Mouse (Mus musculus): ENCODE results near the gene Cnp. TPM values are rescaled to one million over a fixed set of nuclear protein-coding genes. Genes with fewer than 3 reads are reported as not detected.
"Not testable (repeated sequence)": the region's sequence is repeated elsewhere in the genome, so short reads cannot be mapped to it uniquely, and the experiment has no call there.

The Cnp gene
- polyA plus RNA-seq, 2 experiments: 15.9 to 21.3 TPM

DNA sequence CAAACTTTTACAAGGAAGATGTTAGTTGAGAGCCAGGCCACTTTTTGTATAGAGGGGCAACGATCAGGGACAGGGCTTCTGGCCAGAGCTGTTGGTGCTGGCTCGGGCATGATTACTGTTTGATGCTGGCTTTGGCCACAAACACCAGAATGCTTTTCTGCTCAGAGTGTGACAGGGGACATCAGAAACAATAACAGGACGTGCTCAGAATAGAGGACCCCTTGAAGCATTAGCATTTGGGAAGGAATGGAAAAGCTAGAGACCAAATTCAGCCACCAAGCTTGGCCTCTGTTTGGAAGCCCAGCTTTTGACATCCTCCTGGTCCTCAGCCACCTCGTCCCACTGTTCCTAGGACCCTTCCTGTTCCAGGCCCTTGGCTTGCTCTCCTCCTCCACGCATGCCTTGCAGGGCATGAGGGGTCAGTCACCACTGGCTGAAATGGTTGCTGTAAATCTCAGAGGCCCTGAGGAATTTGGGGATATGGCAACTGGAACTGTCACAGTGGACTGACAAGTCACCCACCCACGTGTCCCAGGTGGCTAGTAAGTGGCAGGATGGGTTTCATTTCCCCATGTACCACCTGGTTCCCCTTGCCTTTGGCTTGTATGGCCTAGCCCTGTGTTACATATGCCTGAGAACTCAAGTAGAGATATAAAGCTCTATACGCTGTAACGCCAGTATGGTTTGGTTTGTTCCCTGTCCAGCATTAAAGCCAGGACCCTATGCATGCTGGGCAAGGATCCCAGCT is 3.3 kb downstream of the Cnp start:
- Histone ChIP-seq H3K36me3 (ENCODE audit: control insufficient read depth, insufficient read depth, low read length) (peaks cover 46% of the 10 kb centered on the region), H3K27ac (replicated peaks; ENCODE audit: low read depth, low read length) (no peak overlapping the region), H3K4me1 (ENCODE audit: control insufficient read depth, insufficient read depth, low read length) (no peaks in the 10 kb centered on the region), H3K4me3 (replicated peaks; ENCODE audit: low read length) (no peak overlapping the region), H3K27me3 (ENCODE audit: control insufficient read depth, insufficient read depth, low read length) (no peaks in the 10 kb centered on the region), H3K4me2 (replicated peaks; ENCODE audit: low read depth, low read length, severe bottlenecking) (no peak overlapping the region), H3K9me3 (ENCODE audit: control insufficient read depth, low read length) (no peaks in the 10 kb centered on the region), H3K9ac (ENCODE audit: low read depth, low read length, severe bottlenecking) (no peak overlapping the region)
- 78% methylated on average over 8 of the region's 8 CpGs for WGBS
- TF ChIP-seq POLR2A (IDR thresholded peaks at IDR 0.05; ENCODE audit: borderline replicate concordance, extremely low read depth, insufficient read depth, insufficient read length): no peak
- DNase-seq (ENCODE audit: low spot score): no peak
- no peak for ATAC-seq (ENCODE audit: low FRiP score, low read depth)

DNA sequence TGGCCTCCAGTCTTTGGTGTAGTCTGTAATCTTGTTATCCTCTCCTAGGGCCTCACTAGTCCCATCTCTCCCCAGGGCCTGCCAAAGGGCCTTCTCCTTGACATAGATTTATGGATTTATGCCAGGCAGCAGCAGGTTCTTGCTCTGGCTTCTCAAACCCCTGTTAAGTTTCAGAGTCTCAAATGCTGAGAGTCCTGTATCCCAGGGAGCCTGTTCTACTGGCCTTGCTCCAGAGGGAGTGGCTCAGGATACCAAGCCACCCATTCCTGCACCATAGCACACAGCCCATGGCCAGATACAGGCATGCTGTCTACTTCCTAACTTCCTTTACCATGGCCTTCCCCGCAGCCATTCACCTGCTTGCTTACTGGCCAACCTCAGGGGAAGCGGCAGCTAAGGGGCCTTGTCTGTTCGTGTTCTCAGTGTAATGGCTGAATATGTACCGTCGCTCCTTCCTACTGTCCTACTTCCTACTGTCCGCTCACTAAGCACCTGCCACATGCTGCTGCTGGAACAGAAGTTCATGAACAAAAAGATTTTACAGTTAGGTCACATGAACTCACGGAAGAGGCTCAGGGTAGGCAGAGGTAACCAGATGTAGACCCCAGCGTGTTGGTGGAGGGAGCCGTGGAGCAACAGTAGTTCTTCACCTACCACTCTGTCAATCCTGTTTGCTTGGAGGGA is 4.6 kb downstream of the Cnp start:
- ATAC-seq (ENCODE audit: low FRiP score, low read depth) (no peak), DNase-seq (ENCODE audit: low spot score) (no peak)
- WGBS: 89% methylated on average over 9 of the region's 9 CpGs
- no peak overlapping the region for H3K27ac ChIP-seq (replicated peaks; ENCODE audit: low read depth, low read length)
- no peaks in the 10 kb centered on the region for H3K4me1 ChIP-seq (ENCODE audit: control insufficient read depth, insufficient read depth, low read length)
- H3K4me3 ChIP-seq (replicated peaks; ENCODE audit: low read length): no peak overlapping the region
- H3K9me3 ChIP-seq (ENCODE audit: control insufficient read depth, low read length): no peaks in the 10 kb centered on the region
- peaks cover 58% of the 10 kb centered on the region for H3K36me3 ChIP-seq (ENCODE audit: control insufficient read depth, insufficient read depth, low read length)
- H3K9ac ChIP-seq (ENCODE audit: low read depth, low read length, severe bottlenecking): no peak overlapping the region
- no peak for TF ChIP-seq POLR2A (IDR thresholded peaks at IDR 0.05; ENCODE audit: borderline replicate concordance, extremely low read depth, insufficient read depth, insufficient read length)
- H3K4me2 ChIP-seq (replicated peaks; ENCODE audit: low read depth, low read length, severe bottlenecking): no peak overlapping the region
- H3K27me3 ChIP-seq (ENCODE audit: control insufficient read depth, insufficient read depth, low read length): no peaks in the 10 kb centered on the region

DNA sequence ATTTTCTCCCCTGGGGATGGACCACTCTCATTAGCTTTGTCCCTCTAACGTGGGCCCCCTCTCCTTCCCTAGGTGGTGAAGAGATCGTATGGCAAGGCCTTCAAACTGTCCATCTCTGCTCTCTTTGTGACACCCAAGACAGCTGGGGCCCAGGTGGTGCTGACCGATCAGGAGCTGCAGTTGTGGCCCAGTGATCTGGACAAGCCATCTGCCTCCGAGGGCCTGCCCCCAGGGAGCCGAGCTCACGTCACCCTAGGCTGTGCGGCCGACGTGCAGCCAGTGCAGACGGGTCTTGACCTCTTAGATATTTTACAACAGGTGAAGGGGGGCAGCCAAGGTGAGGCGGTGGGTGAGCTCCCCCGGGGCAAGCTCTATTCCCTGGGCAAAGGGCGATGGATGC is 5.6 kb downstream of the Cnp start:
- Histone ChIP-seq H3K27ac (replicated peaks; ENCODE audit: low read depth, low read length) (no peak overlapping the region), H3K9me3 (ENCODE audit: control insufficient read depth, low read length) (no peaks in the 10 kb centered on the region), H3K4me1 (ENCODE audit: control insufficient read depth, insufficient read depth, low read length) (no peaks in the 10 kb centered on the region), H3K9ac (ENCODE audit: low read depth, low read length, severe bottlenecking) (no peak overlapping the region), H3K27me3 (ENCODE audit: control insufficient read depth, insufficient read depth, low read length) (no peaks in the 10 kb centered on the region), H3K4me2 (replicated peaks; ENCODE audit: low read depth, low read length, severe bottlenecking) (no peak overlapping the region), H3K36me3 (ENCODE audit: control insufficient read depth, insufficient read depth, low read length) (peaks cover 68% of the 10 kb centered on the region), H3K4me3 (replicated peaks; ENCODE audit: low read length) (no peak overlapping the region)
- 80% methylated on average over 13 of the region's 13 CpGs for WGBS
- no peak for ATAC-seq (ENCODE audit: low FRiP score, low read depth)
- DNase-seq (ENCODE audit: low spot score): no peak
- TF ChIP-seq POLR2A (IDR thresholded peaks at IDR 0.05; ENCODE audit: borderline replicate concordance, extremely low read depth, insufficient read depth, insufficient read length): no peak

DNA sequence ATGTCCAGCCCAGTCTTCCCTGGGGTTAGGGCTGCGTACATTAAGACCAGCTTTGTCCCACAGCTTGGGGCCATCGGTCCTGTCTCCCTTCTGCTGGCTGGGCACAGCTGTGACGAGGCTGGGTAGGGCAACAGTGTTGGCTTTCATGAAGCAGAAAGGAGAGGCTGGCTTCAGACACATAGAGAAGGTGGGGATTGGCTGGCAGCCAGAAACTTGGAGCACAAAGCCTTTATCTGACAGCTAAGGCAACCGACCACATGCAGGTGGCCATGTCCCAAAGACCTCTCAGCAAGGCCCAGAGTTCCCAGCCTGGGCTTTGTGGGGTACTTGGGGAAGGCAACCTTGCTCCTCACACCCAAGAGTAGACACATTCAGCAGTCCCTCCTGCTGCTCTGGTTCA is 7.1 kb downstream of the Cnp start:
- ATAC-seq (ENCODE audit: low FRiP score, low read depth): no peak

DNA sequence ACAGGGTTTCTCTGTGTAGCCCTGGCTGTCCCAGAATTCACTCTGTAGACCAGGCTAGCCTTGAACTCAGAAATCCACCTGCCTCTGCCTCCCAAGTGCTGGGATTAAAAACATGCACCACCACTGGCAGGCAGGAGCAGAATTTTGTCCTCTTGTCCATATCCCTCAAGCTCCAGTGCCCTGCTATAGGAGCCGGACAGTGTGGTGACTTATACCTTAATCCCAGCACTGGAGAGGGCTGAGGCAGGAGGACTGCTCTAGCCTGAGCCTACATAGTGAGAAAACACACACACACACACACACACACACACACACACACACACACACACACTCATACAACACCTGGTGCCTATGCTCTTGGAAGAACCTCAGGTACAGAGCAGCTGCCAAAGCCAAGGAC is 7.7 kb downstream of the Cnp start:
- WGBS: 100% methylated on average over 1 of the region's 1 CpGs
- peaks cover 89% of the 10 kb centered on the region for H3K36me3 ChIP-seq (ENCODE audit: control insufficient read depth, insufficient read depth, low read length)
- not testable (repeated sequence) for ATAC-seq (ENCODE audit: low FRiP score, low read depth); H3K9ac ChIP-seq (ENCODE audit: low read depth, low read length, severe bottlenecking); H3K9me3 ChIP-seq (ENCODE audit: control insufficient read depth, low read length); H3K27me3 ChIP-seq (ENCODE audit: control insufficient read depth, insufficient read depth, low read length); H3K4me2 ChIP-seq (replicated peaks; ENCODE audit: low read depth, low read length, severe bottlenecking); H3K27ac ChIP-seq (replicated peaks; ENCODE audit: low read depth, low read length); H3K4me1 ChIP-seq (ENCODE audit: control insufficient read depth, insufficient read depth, low read length); H3K4me3 ChIP-seq (replicated peaks; ENCODE audit: low read length); DNase-seq (ENCODE audit: low spot score)

More for the DNA sequence above, 7.1 kb downstream of the Cnp start:
- peaks cover 83% of the 10 kb centered on the region for H3K36me3 ChIP-seq (ENCODE audit: control insufficient read depth, insufficient read depth, low read length)
- no peak overlapping the region for H3K9ac ChIP-seq (ENCODE audit: low read depth, low read length, severe bottlenecking)
- H3K9me3 ChIP-seq (ENCODE audit: control insufficient read depth, low read length): no peaks in the 10 kb centered on the region
- no peaks in the 10 kb centered on the region for H3K4me1 ChIP-seq (ENCODE audit: control insufficient read depth, insufficient read depth, low read length)
- no peak for DNase-seq (ENCODE audit: low spot score)
- 77% methylated on average over 4 of the region's 4 CpGs for WGBS
- H3K27me3 ChIP-seq (ENCODE audit: control insufficient read depth, insufficient read depth, low read length): no peaks in the 10 kb centered on the region
- no peak for TF ChIP-seq POLR2A (IDR thresholded peaks at IDR 0.05; ENCODE audit: borderline replicate concordance, extremely low read depth, insufficient read depth, insufficient read length)
- no peak overlapping the region for H3K4me2 ChIP-seq (replicated peaks; ENCODE audit: low read depth, low read length, severe bottlenecking)
- no peak overlapping the region for H3K4me3 ChIP-seq (replicated peaks; ENCODE audit: low read length)
- H3K27ac ChIP-seq (replicated peaks; ENCODE audit: low read depth, low read length): no peak overlapping the region
